Mouse (Mus musculus) intestine, embryonic 16.5 days (tissue): ENCODE data around the gene Fbxw5. TPM values are rescaled to one million over a fixed set of nuclear protein-coding genes. Genes with fewer than 3 reads are reported as not detected.

Source experiments
- ATAC-seq: fragments of 200-750 bp; cut with Nextera tagmentation; 2 replicates; pipeline ENCODE4 v1.8.0; 2017; ENCODE audit warnings: moderate TSS enrichment, moderate library complexity
- H3K27ac ChIP-seq: fragments of 300-500 bp; sonication (generic); 2 replicates; pipeline ENCODE4 v1.5.1; 2014; ENCODE audit warnings: mild to moderate bottlenecking, low read length
- H3K27me3 ChIP-seq: fragments of 300-500 bp; sonication (generic); replicated peaks from 2 replicates; pipeline ENCODE4 v1.6.1; 2014; ENCODE audit warnings: low read length, control low read depth, mixed read lengths; ENCODE audit not compliant: control insufficient read depth, insufficient read depth
- H3K36me3 ChIP-seq: fragments of 300-500 bp; sonication (generic); 2 replicates; pipeline ENCODE4 v1.6.1; 2014; ENCODE audit warnings: low read length, control low read depth; ENCODE audit not compliant: control insufficient read depth, insufficient read depth
- H3K4me1 ChIP-seq: fragments of 300-500 bp; sonication (generic); 2 replicates; pipeline ENCODE4 v1.6.1; 2014; ENCODE audit warnings: low read length, control low read depth, mixed read lengths; ENCODE audit not compliant: control insufficient read depth, insufficient read depth
- H3K4me2 ChIP-seq: fragments of 300-500 bp; sonication (generic); 2 replicates; pipeline ENCODE4 v1.6.1; 2014; ENCODE audit warnings: low read depth, low read length, control low read depth
- H3K4me3 ChIP-seq: fragments of 300-500 bp; sonication (generic); 2 replicates; pipeline ENCODE4 v1.5.1; 2014; ENCODE audit warnings: mild to moderate bottlenecking, low read length
- H3K9ac ChIP-seq: fragments of 300-500 bp; sonication (generic); 2 replicates; pipeline ENCODE4 v1.6.1; 2014; ENCODE audit warnings: low read depth, low read length
- H3K9me3 ChIP-seq: fragments of 300-500 bp; sonication (generic); 2 replicates; pipeline ENCODE4 v1.6.1; 2016; ENCODE audit warnings: low read length, control low read depth; ENCODE audit not compliant: control insufficient read depth
- WGBS: fragments of 180-500 bp; shearing (Covaris S2); extraction: QIAGEN DNeasy Blood & Tissue Kit; methylation state at CpG from one replicate; pipeline ENCODE4 v1.1.7; 2014; 5-methylcytosine and 5-hydroxymethylcytosine counted together
- polyA plus RNA-seq: library from polyadenylated mRNA; unstranded; fragments of >200 nt; fragmentation: Nextera tagmentation; extraction: Ambion mirVana; gene quantifications from 2 replicates; pipeline ENCODE4 v1.2.1, GENCODE M21; 2015

Fbxw5 gene
- polyA plus RNA-seq, 1 experiment from 2014 or later = 71.9 TPM

DNA sequence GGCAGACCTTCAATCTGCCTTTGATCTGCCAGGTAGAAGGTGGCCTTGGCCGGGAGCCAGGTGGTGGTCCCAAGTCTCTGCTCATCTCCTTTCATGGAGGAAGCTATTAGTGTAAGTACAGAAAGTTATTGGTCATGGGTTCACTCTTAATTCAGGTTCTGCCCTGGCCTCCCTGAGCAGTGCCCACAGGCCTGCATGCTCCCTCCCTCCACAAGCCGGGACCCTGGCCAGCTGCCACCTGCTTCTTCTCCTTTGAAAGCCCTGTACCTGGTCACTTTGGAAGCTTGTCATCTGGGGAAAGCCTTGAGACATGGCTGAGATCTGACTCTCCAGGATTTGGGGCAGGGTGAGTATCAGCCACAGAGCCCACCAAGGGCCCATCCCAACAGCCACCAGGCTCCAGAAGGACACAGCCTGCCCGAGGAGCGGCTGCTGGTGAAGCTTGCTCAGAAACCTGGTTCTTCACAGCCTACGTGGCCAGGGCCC lies 7.0 kb upstream of the Fbxw5 start, which contains the start of gene Lcn12:
Gene Lcn12 (minus strand): TSS at position 436 of the 486 bp plus-strand sequence.
- no peaks in the 10 kb centered on the region for H3K36me3 ChIP-seq

DNA sequence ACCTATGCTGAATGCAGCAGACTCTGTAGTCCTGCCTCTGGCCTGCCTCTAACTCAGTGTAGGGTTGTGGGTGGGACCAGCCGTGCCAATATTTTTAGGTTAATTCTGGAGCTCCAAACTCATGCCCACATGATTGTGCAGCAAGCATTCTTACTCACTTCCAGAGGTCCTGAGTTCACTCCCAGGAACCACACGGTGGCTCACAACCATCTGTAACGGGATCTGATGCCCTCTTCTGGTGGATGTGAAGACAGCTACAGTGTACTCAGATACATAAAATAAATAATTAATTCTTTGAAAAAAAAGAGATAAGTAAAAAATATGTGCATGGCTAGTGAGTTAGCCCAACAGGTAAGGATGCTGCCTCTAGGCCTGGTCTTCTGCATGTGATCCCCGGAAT lies 4.1 kb upstream of the Fbxw5 start:
- Histone ChIP-seq H3K9ac (no peak overlapping the region), H3K4me2 (no peak overlapping the region), H3K27ac (no peak overlapping the region), H3K27me3 (no peaks in the 10 kb centered on the region), H3K4me3 (no peak overlapping the region), H3K36me3 (no peaks in the 10 kb centered on the region), H3K4me1 (peaks cover 10% of the 10 kb centered on the region), H3K9me3 (no peaks in the 10 kb centered on the region)
- no peak for ATAC-seq
- 39% methylated on average over 4 of the region's 4 CpGs for WGBS

More for the DNA sequence above, 7.0 kb upstream of the Fbxw5 start, which contains the start of gene Lcn12:
- no peak within 1 kb of the TSS for H3K27ac ChIP-seq
- H3K4me1 ChIP-seq = peaks cover 4% of the 10 kb centered on the region
- 84% methylated on average over 5 of the region's 5 CpGs for WGBS
- H3K4me2 ChIP-seq = no peak within 1 kb of the TSS
- H3K9me3 ChIP-seq = no peaks in the 10 kb centered on the region
- no peaks in the 10 kb centered on the region for H3K27me3 ChIP-seq
- no peak within 1 kb of the TSS for H3K4me3 ChIP-seq
- no peak within 1 kb of the TSS for H3K9ac ChIP-seq
- ATAC-seq = no peak

- 51% methylated on average over 6 of the region's 6 CpGs for WGBS
- H3K27ac ChIP-seq = peak overlapping the region; percentile 76
- peak; percentile 34 for ATAC-seq
These were observed 2.5 kb upstream of the Fbxw5 start for GRCm38 (mm10) chr2:25497846-25498575.

DNA sequence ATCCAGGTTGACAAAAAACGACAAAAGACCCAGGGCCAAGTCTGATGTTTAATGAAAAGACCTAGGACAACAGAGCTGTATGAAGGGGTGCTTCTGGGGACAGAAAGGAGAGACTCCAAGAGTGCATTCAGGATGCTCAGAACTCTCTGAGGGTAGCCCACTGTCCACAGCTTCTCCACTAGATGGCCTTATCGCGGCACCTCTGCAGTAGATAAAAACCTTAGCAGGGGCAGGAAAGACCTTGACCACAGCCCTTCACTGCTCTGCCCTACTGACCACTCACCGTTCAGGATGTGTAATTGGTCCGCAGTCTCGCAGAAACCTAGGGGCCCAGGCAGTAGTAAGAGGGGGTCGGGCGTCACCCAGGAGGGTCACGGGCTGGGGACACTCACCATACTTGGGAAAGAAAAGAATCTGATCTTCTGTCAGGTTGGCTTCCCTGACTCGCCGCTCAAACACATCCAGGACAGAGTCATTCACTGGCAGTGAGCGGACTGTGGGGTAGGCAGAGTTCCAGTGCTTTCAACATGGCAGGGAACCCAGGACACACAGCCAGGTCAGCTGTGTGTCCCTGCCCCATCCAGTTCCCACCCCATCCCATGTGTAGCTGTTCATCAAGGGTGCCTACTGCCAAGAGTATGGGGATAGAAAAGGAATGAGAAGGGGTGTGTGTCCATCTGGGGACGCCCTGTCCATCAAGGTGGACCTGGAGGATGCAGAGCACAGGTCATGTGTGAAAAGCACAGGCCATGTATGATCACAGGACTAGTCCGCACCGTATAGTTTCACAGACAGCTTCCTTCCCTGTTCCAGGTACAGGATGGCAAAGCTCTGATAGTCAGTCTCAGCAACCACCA lies 1.7 kb upstream of the Fbxw5 start:
- peak overlapping the region; percentile 76 for H3K27ac ChIP-seq

More at GRCm38 (mm10) chr2:25497846-25498575, 2.5 kb upstream of the Fbxw5 start:
- H3K4me2 ChIP-seq = peak overlapping the region; percentile 32; the same call in 1 of the 2 replicates
- H3K4me1 ChIP-seq = peaks cover 21% of the 10 kb centered on the region
- peak overlapping the region; percentile 31 for H3K9ac ChIP-seq
- 0 out of 2 replicates have a peak, but pooled peaks cover 3% of the 10 kb centered on the region for H3K36me3 ChIP-seq
- no peaks in the 10 kb centered on the region for H3K9me3 ChIP-seq
- no peak overlapping the region for H3K4me3 ChIP-seq
- H3K27me3 ChIP-seq = no peaks in the 10 kb centered on the region

DNA sequence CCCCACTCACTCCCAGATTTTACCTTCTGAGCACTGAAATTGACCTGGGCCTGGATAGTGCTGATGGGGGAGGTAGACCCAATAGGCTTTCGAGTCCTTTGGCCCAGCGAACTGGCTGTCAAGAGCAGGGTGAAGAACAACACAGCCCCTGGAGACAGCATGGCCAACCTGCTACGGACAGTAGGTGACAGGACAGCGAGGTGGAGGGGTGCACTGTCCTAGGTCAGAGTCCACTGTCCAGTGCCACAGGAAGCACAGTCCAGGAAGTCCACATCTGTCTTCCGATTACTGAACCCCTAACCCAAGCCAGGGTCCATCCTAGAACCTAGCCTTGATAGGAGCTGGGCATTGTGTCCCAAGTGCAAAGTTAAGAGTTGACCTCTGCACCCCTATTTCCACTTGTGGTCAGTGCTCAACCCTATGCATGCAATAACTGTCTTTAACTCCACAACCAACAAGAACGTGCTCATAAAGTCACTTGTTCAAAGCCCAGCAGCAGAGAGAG lies 427 bp upstream of the Fbxw5 start:
- 0 out of 2 replicates have a peak, but pooled peaks cover 8% of the 10 kb centered on the region for H3K36me3 ChIP-seq
- peak; percentile 10 for ATAC-seq
- 64% methylated on average over 6 of the region's 6 CpGs for WGBS
- H3K27me3 ChIP-seq = no peaks in the 10 kb centered on the region
- H3K9ac ChIP-seq = peak overlapping the region; percentile 67
- peak overlapping the region; percentile 71 for H3K4me2 ChIP-seq
- H3K4me3 ChIP-seq = peak overlapping the region; percentile 86
- peak overlapping the region; percentile 68 for H3K27ac ChIP-seq
- peaks cover 21% of the 10 kb centered on the region for H3K4me1 ChIP-seq
- no peaks in the 10 kb centered on the region for H3K9me3 ChIP-seq

More for the DNA sequence above, 1.7 kb upstream of the Fbxw5 start:
- H3K4me1 ChIP-seq = peaks cover 21% of the 10 kb centered on the region
- H3K4me3 ChIP-seq = no peak overlapping the region
- WGBS = 71% methylated on average over 15 of the region's 15 CpGs
- no peak overlapping the region for H3K4me2 ChIP-seq
- H3K27me3 ChIP-seq = no peaks in the 10 kb centered on the region
- ATAC-seq = no peak
- 0 out of 2 replicates have a peak, but pooled peaks cover 5% of the 10 kb centered on the region for H3K36me3 ChIP-seq
- H3K9ac ChIP-seq = peak overlapping the region; percentile 31; the same call in 1 of the 2 replicates
- H3K9me3 ChIP-seq = no peaks in the 10 kb centered on the region

- Histone ChIP-seq H3K27ac (peak within 1 kb of the TSS; percentile 80), H3K9ac (peak within 1 kb of the TSS; percentile 96), H3K4me3 (peak within 1 kb of the TSS; percentile 86), H3K4me2 (peak within 1 kb of the TSS; percentile 91), H3K27me3 (no peaks in the 10 kb centered on the region), H3K36me3 (0 out of 2 replicates have a peak, but pooled peaks cover 10% of the 10 kb centered on the region), H3K9me3 (no peaks in the 10 kb centered on the region), H3K4me1 (peaks cover 21% of the 10 kb centered on the region)
- ATAC-seq = no peak
- 67% methylated on average over 20 of the region's 20 CpGs for WGBS
These were observed 1.3 kb downstream of the Fbxw5 start, which contains the start of gene C8g for GRCm38 (mm10) chr2:25501593-25502486. TSS of gene C8g (minus strand) at chr2:25501719.

DNA sequence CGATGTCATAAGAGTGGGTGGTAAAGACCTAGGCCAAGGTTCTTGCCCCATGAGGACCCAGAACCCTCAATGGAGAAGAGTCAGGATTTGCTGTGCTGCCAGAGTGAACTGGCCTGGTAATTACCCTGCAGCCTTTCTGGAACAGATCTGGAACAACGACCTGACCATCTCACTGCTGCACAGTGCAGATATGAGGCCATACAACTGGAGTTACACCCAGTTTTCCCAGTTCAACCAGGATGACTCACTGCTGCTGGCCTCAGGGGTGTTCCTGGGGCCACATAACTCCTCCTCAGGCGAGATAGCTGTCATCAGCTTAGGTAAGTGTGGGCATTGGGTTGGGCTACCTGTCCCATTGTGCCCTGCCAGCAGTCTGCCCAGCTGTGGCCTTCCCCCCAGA lies 2.2 kb downstream of the Fbxw5 start:
- H3K4me2 ChIP-seq = no peak overlapping the region
- 67% methylated on average over 3 of the region's 3 CpGs for WGBS
- no peaks in the 10 kb centered on the region for H3K9me3 ChIP-seq
- peak; percentile 52 for ATAC-seq
- no peaks in the 10 kb centered on the region for H3K27me3 ChIP-seq
- peaks cover 21% of the 10 kb centered on the region for H3K4me1 ChIP-seq
- H3K27ac ChIP-seq = peak overlapping the region; percentile 72
- H3K9ac ChIP-seq = peak overlapping the region; percentile 37; the same call in 1 of the 2 replicates
- 0 out of 2 replicates have a peak, but pooled peaks cover 10% of the 10 kb centered on the region for H3K36me3 ChIP-seq
- no peak overlapping the region for H3K4me3 ChIP-seq

DNA sequence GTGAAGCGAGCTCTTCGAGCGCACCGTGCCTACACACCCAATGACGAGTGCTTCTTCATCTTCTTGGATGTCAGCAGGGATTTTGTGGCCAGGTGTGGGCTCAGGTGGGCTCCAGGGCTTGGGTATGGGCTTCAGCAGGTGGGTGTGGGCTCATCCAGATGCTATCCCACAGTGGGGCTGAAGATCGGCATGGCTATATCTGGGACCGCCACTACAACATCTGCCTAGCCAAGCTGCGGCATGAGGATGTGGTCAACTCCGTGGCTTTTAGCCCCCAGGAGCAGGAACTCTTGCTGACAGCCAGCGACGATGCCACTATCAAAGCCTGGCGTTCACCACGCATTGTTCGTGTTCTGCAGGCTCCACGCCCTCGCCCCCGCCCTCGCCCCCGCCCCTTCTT lies 4.0 kb downstream of the Fbxw5 start:
- Histone ChIP-seq H3K27ac (no peak overlapping the region), H3K36me3 (0 out of 2 replicates have a peak, but pooled peaks cover 10% of the 10 kb centered on the region), H3K4me1 (peaks cover 18% of the 10 kb centered on the region), H3K9me3 (no peaks in the 10 kb centered on the region), H3K9ac (no peak overlapping the region), H3K4me2 (no peak overlapping the region), H3K4me3 (no peak overlapping the region), H3K27me3 (no peaks in the 10 kb centered on the region)
- no peak for ATAC-seq
- 95% methylated on average over 19 of the region's 19 CpGs for WGBS
